Mouse (Mus musculus) retina, embryonic 14.5 days (tissue): ENCODE data around the gene Chrd.

ENCODE experiments used
- DNase-seq: peaks from one replicate; pipeline ENCODE4 v3.0.0-alpha.2; 2015; ENCODE audit warnings: low spot score

Gene Chrd

GRCm38 (mm10) chr16:20733731-20734730 is 1.1 kb downstream of the Chrd start, which contains the start of gene Thpo:
Gene Thpo, minus strand, starts transcription at chr16:20734511.
- peak; percentile 45 for DNase-seq

GRCm38 (mm10) chr16:20735651-20736050 is 2.7 kb downstream of the Chrd start:
- DNase-seq = no peak

- DNase-seq = no peak
Observed at GRCm38 (mm10) chr16:20736168-20736567, 3.2 kb downstream of the Chrd start.

- DNase-seq = no peak
Observed at GRCm38 (mm10) chr16:20736823-20737222, 3.9 kb downstream of the Chrd start.

- no peak for DNase-seq
Observed at GRCm38 (mm10) chr16:20739845-20740244, 6.9 kb downstream of the Chrd start.

GRCm38 (mm10) chr16:20746641-20747040 is 13.7 kb downstream of the Chrd start:
- DNase-seq = no peak

GRCm38 (mm10) chr16:20750518-20750917 is 17.6 kb downstream of the Chrd start:
- no peak for DNase-seq

GRCm38 (mm10) chr16:20756052-20756451 is 23.1 kb downstream of the Chrd start:
- DNase-seq = no peak

GRCm38 (mm10) chr16:20757385-20757784 is 24.5 kb downstream of the Chrd start:
- DNase-seq = no peak

GRCm38 (mm10) chr16:20761681-20762080 is 28.8 kb downstream of the Chrd start:
- peak; percentile 75 for DNase-seq

- DNase-seq = peak; percentile 81
Observed at GRCm38 (mm10) chr16:20765244-20765643, 32.3 kb downstream of the Chrd start.

- no peak for DNase-seq
Observed at GRCm38 (mm10) chr16:20775021-20775420, 42.1 kb downstream of the Chrd start.

- DNase-seq = no peak
Observed at GRCm38 (mm10) chr16:20779846-20780245, 46.9 kb downstream of the Chrd start.

GRCm38 (mm10) chr16:20781101-20781630 is 48.2 kb downstream of the Chrd start:
- no peak for DNase-seq

GRCm38 (mm10) chr16:20783891-20784290 is 51.0 kb downstream of the Chrd start:
- no peak for DNase-seq

GRCm38 (mm10) chr16:20784754-20785153 is 51.8 kb downstream of the Chrd start:
- DNase-seq = no peak

GRCm38 (mm10) chr16:20786556-20786955 is 53.6 kb downstream of the Chrd start:
- DNase-seq = no peak

GRCm38 (mm10) chr16:20791803-20792202 is 58.9 kb downstream of the Chrd start:
- DNase-seq = no peak
